Mouse (Mus musculus) cerebellum, postnatal 10 days (tissue): ENCODE measurements at regions not wholly inside any gene's neighbourhood (a gene's known extent, or its start where the extent isn't known, plus 50 kb on each side); places are given as distances from the start of the nearest gene placed in this dataset.

ENCODE experiments used
- DNase-seq, 2 experiments: peaks; one replicate each; pipeline ENCODE4 v3.0.0; 2021; ENCODE audit warnings: mixed read lengths in 2 of 2

- no peak for DNase-seq
Measured at GRCm38 (mm10) chr17:79414006-79414405, 59.1 kb upstream of the Cdc42ep3 start.

GRCm38 (mm10) chr17:79417953-79418352, 63.1 kb upstream of the Cdc42ep3 start:
- peak; percentile 55 to 58 for DNase-seq

- no peak for DNase-seq
Measured at GRCm38 (mm10) chr17:79421618-79422017, 66.7 kb upstream of the Cdc42ep3 start.

GRCm38 (mm10) chr17:79439182-79439581, 84.3 kb upstream of the Cdc42ep3 start:
- no peak for DNase-seq

GRCm38 (mm10) chr17:79442507-79443115, 87.7 kb upstream of the Cdc42ep3 start:
- DNase-seq: peak; percentile 20 to 25

- no peak for DNase-seq
Measured at GRCm38 (mm10) chr17:79447170-79447569, 92.3 kb upstream of the Cdc42ep3 start.

GRCm38 (mm10) chr17:79451141-79451860, 96.4 kb upstream of the Cdc42ep3 start:
- no peak for DNase-seq

DNA sequence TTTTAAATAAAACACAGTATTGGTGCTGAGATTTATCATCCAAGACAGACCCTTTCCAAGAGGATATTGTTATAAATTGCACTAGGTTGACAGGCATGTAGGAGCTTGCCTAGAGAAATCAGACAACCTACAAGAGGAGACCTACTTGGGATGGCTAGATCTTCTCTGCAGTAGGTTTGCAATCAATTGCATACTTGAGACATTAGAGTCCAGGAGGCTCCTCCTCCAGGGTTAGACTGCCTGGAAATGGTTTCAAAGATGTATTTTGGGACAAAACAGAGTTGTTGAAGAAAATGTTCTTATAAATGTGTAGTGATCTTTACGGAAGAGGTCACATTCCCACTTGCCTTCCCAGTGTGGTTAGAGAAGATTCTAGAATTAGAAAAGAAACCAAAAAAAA, 98.9 kb upstream of the Cdc42ep3 start:
- DNase-seq: no peak

GRCm38 (mm10) chr17:79454526-79454925, 99.6 kb upstream of the Cdc42ep3 start:
- no peak for DNase-seq

GRCm38 (mm10) chr17:79455229-79455628, 100.3 kb upstream of the Cdc42ep3 start:
- no peak for DNase-seq

- DNase-seq: no peak
Measured at GRCm38 (mm10) chr17:79457636-79458035, 102.7 kb upstream of the Cdc42ep3 start.

GRCm38 (mm10) chr17:79461681-79462091, 106.8 kb upstream of the Cdc42ep3 start:
- no peak for DNase-seq

DNA sequence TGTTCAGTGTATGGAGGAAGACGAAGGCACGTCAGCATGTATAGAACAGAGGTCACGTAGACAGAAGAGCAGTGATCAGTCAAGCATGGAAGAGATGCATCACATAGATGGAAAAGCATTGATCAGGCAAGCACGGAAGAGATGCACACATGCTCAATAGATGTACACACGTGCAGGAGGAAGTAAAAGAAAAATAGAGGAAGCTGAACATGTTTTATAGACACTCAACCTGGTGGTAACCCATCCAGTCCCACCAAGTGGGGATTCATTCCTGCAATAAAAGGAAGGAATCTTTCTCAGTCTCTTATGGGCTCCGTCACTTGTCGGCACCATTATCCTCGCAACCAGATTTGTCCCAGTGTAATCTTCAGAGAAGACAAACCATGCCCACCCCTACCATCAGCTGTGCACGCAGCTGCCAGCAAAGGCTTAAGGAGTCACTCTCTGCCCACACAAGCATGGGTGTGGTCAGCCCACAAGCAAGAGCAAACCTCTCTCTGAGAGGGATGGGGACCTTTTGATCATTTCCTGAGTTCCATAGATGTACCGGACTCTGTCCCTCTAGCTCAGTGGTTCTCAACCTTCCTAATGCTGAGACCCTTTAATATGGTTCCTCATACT, 108.3 kb upstream of the Cdc42ep3 start:
- no peak for DNase-seq

- no peak for DNase-seq
Measured at GRCm38 (mm10) chr17:79465666-79466065, 110.8 kb upstream of the Cdc42ep3 start.

DNA sequence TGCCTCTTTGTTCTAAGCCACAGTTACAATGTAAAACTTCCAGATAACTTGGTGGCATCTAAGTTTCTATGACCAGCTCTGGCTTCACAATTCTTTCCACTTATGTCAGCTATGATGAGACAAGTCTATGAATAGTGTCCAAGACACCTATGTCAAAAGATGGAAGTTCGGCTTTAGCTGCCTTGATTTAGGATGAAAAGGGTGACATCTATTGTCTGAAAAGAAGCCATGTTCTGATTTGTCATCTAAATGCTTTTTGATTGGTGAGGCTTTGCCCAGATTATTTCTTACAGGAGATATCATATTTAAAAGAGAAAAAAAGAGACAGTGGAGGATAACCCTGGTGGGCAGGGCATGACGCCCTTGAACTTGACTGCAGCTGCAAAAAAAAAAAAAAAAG, 116.7 kb upstream of the Cdc42ep3 start:
- no peak for DNase-seq

DNA sequence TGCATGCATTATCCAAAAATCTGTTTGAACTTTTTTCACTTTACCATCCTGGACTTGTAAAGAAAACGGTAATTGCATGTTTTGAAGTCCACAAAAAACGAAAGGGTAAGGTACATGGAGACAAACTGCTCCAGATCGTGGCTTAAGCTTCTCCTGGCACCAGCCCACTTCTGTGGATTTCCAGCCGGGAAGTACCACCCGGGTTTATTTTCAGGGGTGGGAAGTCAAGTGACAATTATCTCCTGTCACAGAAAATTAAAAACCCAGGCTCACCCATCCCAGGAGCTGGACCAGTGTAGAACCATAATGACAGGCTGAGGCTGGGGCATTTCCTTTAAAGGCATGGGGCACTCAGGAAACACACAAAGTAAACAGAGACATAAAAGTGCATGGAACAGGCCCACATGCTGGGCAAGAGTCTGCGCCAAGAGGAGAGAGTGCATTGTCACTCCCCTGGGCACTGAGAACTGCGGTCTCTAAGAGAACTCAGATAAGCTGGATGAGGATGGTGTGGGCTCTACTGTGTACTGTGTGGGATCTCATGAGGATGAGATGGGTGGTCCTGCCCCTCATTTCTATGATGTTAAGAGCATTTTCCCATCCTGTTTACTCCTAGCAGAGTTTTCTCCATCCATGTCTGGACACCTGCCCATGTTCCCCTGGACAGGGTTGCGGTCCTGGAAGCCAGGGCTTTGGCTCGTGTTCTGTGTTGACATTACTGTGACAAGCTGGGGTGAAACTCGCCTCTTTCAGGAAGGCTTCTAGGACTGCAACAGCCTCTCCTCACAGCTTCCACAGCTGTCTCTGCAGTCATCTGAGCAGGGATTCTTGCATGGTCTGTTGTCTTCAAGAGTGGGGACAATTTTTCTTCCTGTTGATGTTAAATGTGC, 117.5 kb upstream of the Cdc42ep3 start:
- peak; percentile 60 to 67 for DNase-seq

DNA sequence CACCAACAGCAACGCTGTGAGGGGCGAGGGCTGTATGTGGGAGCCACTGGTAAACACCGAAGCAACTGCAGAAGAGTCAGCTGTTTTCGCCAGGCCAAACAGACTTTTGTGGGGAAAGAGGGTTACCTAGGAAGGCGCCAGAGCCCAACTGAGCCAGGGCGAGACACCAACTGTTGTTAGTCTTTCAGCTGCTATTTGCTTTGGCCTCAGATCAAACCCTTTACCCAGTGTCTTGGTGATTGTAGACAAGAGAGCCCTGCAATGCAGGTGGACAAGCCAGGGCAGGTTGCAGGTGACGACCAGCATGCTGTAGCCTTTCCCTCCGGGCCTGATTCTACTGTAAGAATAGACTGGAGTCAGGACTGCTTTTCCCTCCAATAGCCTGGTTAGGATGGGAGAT, 121.8 kb upstream of the Cdc42ep3 start:
- no peak for DNase-seq

DNA sequence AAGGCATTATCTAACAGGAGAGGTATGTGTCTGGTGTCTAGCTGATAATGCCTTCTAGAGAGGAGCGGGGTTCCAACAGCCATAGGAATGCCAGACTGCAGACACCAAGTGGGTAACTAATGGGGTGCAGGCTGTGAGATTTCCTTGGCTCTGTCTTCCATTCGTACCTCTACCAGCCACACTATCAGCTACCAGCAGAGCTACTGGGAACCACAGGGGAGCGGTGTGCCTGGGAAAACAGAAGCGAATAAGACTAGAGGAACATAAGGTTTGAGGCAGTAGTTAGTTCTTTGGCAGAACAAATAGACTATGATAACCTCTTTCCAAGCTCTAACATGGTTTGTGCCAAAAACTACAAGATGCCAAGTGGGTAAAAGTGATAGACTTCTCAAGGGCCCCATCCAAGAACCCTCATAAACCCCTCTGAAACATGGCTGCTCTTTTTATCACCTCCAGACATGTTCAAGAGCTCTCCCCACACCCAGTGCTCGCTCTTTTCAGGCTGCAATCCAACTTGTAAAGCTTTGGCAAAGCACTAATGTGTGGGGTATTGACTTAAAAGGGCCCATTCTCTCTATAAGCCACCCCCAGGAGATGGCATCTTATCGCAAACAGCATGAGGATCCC, 126.3 kb upstream of the Cdc42ep3 start:
- no peak for DNase-seq

GRCm38 (mm10) chr17:79481936-79482335, 127.0 kb upstream of the Cdc42ep3 start:
- no peak for DNase-seq

GRCm38 (mm10) chr17:79485239-79485638, 126.4 kb upstream of the Rmdn2 start:
- DNase-seq: no peak

- no peak for DNase-seq
Measured at GRCm38 (mm10) chr17:79489306-79489705, 122.4 kb upstream of the Rmdn2 start.

DNA sequence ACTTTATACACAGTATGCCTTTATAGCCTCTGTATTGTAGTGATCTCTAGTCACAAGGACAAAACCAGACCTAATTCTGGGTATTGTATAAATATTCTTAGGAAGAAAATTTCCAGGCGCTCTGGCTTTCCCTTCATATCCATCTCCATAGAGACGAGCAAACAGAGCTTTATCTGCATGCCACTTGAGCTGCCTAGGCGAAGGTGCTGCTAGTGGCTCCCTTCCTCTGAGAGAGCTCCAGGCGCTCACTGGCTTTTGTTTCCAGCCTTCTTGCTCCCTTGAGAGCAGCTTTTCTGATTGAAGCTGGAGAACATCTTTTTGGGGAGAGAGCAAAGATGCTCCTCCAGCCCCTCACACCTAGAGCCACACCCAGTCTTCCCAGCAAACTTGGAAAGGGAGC, 114.0 kb upstream of the Rmdn2 start:
- DNase-seq: no peak

DNA sequence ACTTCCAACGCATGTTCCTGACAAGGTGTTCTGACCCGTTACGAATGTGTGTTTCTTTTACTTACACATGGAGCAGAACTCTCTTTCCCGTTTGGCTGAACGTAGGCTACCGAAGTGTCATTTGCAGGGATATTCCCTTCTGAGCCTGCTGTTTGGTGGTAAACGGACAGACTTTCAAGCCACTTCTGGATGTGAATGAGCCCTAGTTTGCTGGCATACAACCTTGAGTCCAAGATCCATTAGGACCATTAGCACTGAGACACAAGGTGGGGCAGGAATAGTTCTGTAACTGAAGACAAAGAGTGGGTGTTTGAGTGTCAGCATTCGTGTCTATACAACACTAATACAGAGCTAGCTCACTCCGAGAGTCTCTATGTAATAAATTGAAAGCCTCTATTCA, 113.3 kb upstream of the Rmdn2 start:
- no peak for DNase-seq
